Mouse (Mus musculus) liver, postnatal 0 days (tissue): ENCODE data around the gene Fhit. TPM values are rescaled to one million over a fixed set of nuclear protein-coding genes. Genes with fewer than 3 reads are reported as not detected.

ENCODE experiments used
- ATAC-seq: fragments of 200-750 bp; cut with Nextera tagmentation; 2 replicates; pipeline ENCODE4 v1.8.0; 2017; ENCODE audit warnings: mild to moderate bottlenecking, moderate library complexity
- DNase-seq: peaks from one replicate; pipeline ENCODE4 v3.0.0-alpha.2; 2016
- H3K27ac ChIP-seq: fragments of 300-500 bp; sonication (generic); 2 replicates; pipeline ENCODE4 v1.5.1; 2014; ENCODE audit warnings: antibody characterized with exemption, moderate library complexity, mild to moderate bottlenecking, low read depth
- H3K27me3 ChIP-seq: fragments of 300-500 bp; sonication (generic); 2 replicates; pipeline ENCODE4 v1.6.1; 2014; ENCODE audit warnings: low read length, control low read depth, mixed read lengths; ENCODE audit not compliant: insufficient read depth
- H3K36me3 ChIP-seq: fragments of 300-500 bp; sonication (generic); replicated peaks from 2 replicates; pipeline ENCODE4 v1.6.1; 2014; ENCODE audit warnings: mild to moderate bottlenecking, control low read depth, low read length, moderate library complexity, mixed read lengths; ENCODE audit not compliant: insufficient read depth
- H3K4me1 ChIP-seq: fragments of 300-500 bp; sonication (generic); 2 replicates; pipeline ENCODE4 v1.6.1; 2014; ENCODE audit warnings: antibody characterized with exemption, mild to moderate bottlenecking, control low read depth; ENCODE audit not compliant: insufficient read depth
- H3K4me2 ChIP-seq: fragments of 300-500 bp; sonication (generic); 2 replicates; pipeline ENCODE4 v1.6.1; 2014; ENCODE audit warnings: low read depth, mild to moderate bottlenecking, low read length, moderate library complexity, mixed read lengths
- H3K4me3 ChIP-seq: fragments of 300-500 bp; sonication (generic); 2 replicates; pipeline ENCODE4 v1.5.1; 2014; ENCODE audit warnings: low read depth, low read length
- H3K9ac ChIP-seq: fragments of 300-500 bp; sonication (generic); replicated peaks from 2 replicates; pipeline ENCODE4 v1.6.1; 2014; ENCODE audit warnings: mild to moderate bottlenecking, moderate library complexity
- H3K9me3 ChIP-seq: fragments of 300-500 bp; sonication (generic); 2 replicates; pipeline ENCODE4 v1.6.1; 2016; ENCODE audit warnings: mild to moderate bottlenecking, control low read depth, low read length, mixed read lengths
- CTCF ChIP-seq: sonication (generic); IDR thresholded peaks from 2 replicates; pipeline ENCODE4 v1.5.1; 2016; ENCODE audit warnings: antibody characterized with exemption, low read depth
- EP300 ChIP-seq: IDR thresholded peaks from 2 replicates; pipeline ENCODE4 v1.6.1; 2016; ENCODE audit warnings: antibody characterized with exemption, low read depth, mild to moderate bottlenecking
- WGBS: fragments of 180-500 bp; shearing (Covaris S2); extraction: QIAGEN DNeasy Blood & Tissue Kit; methylation state at CpG from one replicate; pipeline ENCODE4 v1.1.7; 2014; ENCODE audit not compliant: insufficient replicate concordance; 5-methylcytosine and 5-hydroxymethylcytosine counted together
- polyA plus RNA-seq: library from polyadenylated mRNA; unstranded; fragments of >200 nt; fragmentation: Nextera tagmentation; extraction: Ambion mirVana; gene quantifications from 2 replicates; pipeline ENCODE4 v1.2.1, GENCODE M21; 2015

Gene Fhit
- polyA plus RNA-seq, 1 experiment from 2014 or later = 8.1 TPM

DNA sequence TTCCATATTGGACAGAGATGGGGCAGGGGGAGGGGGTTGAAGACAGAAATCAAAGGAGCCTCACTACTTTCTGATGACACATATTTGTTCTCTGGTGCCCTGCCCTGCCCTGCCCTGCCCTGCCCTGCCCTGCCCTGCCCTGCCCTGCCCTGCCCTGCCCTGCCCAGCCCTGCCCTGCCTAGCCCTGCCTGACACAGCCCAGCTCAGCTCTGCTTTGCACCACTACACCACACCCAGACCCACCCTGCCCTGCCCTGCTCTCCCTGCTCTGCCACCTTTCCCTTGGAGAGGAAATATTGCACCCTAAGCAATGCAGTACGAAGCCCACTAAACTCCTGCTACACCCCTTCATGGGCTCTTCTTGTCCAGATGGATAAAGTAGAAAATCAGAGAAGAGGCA, 1171.2 kb downstream of the Fhit start:
- 70% methylated on average over 1 of the region's 1 CpGs for WGBS
- no peaks in the 10 kb centered on the region for H3K36me3 ChIP-seq
- no peak for DNase-seq
- no peaks in the 10 kb centered on the region for H3K4me1 ChIP-seq
- no peak for ATAC-seq
- no peaks in the 10 kb centered on the region for H3K27me3 ChIP-seq
- no peak overlapping the region for H3K4me2 ChIP-seq
- TF ChIP-seq EP300 = no peak
- no peak for TF ChIP-seq CTCF
- no peak overlapping the region for H3K9ac ChIP-seq
- H3K9me3 ChIP-seq = no peaks in the 10 kb centered on the region
- no peak overlapping the region for H3K27ac ChIP-seq
- no peak overlapping the region for H3K4me3 ChIP-seq

GRCm38 (mm10) chr14:9976934-9977510, 1184.8 kb downstream of the Fhit start:
- WGBS = 70% methylated on average over 3 of the region's 3 CpGs
- Histone ChIP-seq H3K9me3 (no peaks in the 10 kb centered on the region), H3K9ac (no peak overlapping the region), H3K27ac (no peak overlapping the region), H3K4me2 (no peak overlapping the region), H3K4me1 (no peaks in the 10 kb centered on the region; the same call in 1 of the 2 replicates), H3K36me3 (no peaks in the 10 kb centered on the region), H3K4me3 (no peak overlapping the region), H3K27me3 (no peaks in the 10 kb centered on the region)
- DNase-seq (no peak), ATAC-seq (no peak)
- TF ChIP-seq EP300 (no peak), CTCF (no peak)

- no peak for ATAC-seq
- TF ChIP-seq EP300 = no peak
- TF ChIP-seq CTCF = no peak
- H3K9ac ChIP-seq = no peak overlapping the region
- no peaks in the 10 kb centered on the region for H3K27me3 ChIP-seq
- H3K9me3 ChIP-seq = no peaks in the 10 kb centered on the region
- no peak overlapping the region for H3K4me3 ChIP-seq
- no peaks in the 10 kb centered on the region; the same call in 1 of the 2 replicates for H3K4me1 ChIP-seq
- H3K27ac ChIP-seq = no peak overlapping the region
- no peaks in the 10 kb centered on the region for H3K36me3 ChIP-seq
- H3K4me2 ChIP-seq = no peak overlapping the region
- no peak for DNase-seq
- WGBS = 69% methylated on average over 3 of the region's 3 CpGs
Measured at GRCm38 (mm10) chr14:9974402-9974801, 1187.4 kb downstream of the Fhit start.

DNA sequence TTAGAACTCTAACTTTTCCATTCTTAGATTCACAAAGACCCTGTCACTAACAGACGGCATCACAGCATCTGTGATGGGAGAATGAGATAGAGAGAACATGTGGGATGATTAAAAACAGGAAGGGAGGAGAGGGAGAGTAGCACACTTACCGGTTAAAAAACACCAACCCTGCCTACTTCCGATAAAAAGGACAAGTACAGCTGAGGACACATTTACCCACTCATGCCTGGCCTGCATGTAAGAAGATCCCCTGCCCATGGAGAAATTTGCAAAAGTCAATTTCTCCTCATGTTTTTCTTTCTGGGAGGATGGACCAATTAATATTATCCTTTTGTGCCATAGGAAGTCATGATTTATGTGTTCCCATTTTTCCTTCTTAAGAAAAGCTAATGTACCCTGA, 1198.0 kb downstream of the Fhit start:
- no peak for DNase-seq

DNA sequence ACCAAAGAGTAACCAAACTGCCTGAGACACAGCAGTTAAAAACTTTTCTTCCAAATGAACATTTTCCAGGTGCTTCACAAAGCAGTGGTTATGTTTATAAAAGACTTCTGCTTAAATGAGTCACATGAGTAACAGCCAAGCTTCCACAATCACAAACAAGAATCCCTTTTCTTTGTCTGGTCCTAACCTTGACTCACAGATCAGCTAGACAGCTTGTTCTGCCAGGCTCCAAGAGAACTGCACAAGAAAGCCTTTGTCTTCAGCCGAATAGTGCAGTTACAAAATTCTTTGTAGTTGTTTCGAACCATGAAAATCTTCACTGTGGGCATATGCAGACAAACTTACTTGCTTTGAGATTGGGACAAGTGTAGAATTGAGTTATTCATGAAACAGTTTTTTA, 1201.4 kb downstream of the Fhit start:
- Histone ChIP-seq H3K4me1 (no peaks in the 10 kb centered on the region), H3K36me3 (no peaks in the 10 kb centered on the region), H3K4me3 (no peak overlapping the region), H3K27me3 (no peaks in the 10 kb centered on the region), H3K9me3 (no peaks in the 10 kb centered on the region), H3K9ac (no peak overlapping the region), H3K27ac (no peak overlapping the region), H3K4me2 (no peak overlapping the region)
- WGBS = 71% methylated on average over 2 of the region's 2 CpGs
- no peak for TF ChIP-seq EP300
- TF ChIP-seq CTCF = no peak
- DNase-seq (no peak), ATAC-seq (no peak)

More for the DNA sequence above, 1198.0 kb downstream of the Fhit start:
- Histone ChIP-seq H3K36me3 (no peaks in the 10 kb centered on the region), H3K9ac (no peak overlapping the region), H3K4me3 (no peak overlapping the region), H3K27ac (no peak overlapping the region), H3K9me3 (no peaks in the 10 kb centered on the region), H3K4me1 (no peaks in the 10 kb centered on the region), H3K27me3 (no peaks in the 10 kb centered on the region), H3K4me2 (no peak overlapping the region)
- WGBS = 70% methylated on average over 3 of the region's 3 CpGs
- ATAC-seq = no peak
- TF ChIP-seq CTCF = no peak
- no peak for TF ChIP-seq EP300

- no peak for DNase-seq
- H3K4me3 ChIP-seq = no peak overlapping the region
- H3K27me3 ChIP-seq = no peaks in the 10 kb centered on the region
- ATAC-seq = no peak
- no peaks in the 10 kb centered on the region for H3K9me3 ChIP-seq
- TF ChIP-seq EP300 = no peak
- TF ChIP-seq CTCF = no peak
- no peak overlapping the region for H3K4me2 ChIP-seq
- H3K9ac ChIP-seq = no peak overlapping the region
- no peaks in the 10 kb centered on the region for H3K4me1 ChIP-seq
- no peaks in the 10 kb centered on the region for H3K36me3 ChIP-seq
- WGBS = 82% methylated on average over 2 of the region's 2 CpGs
- H3K27ac ChIP-seq = no peak overlapping the region
Measured at GRCm38 (mm10) chr14:9899494-9899893, 1262.3 kb downstream of the Fhit start.

- Histone ChIP-seq H3K4me3 (no peak overlapping the region), H3K9ac (no peak overlapping the region), H3K9me3 (no peaks in the 10 kb centered on the region), H3K4me2 (no peak overlapping the region), H3K27me3 (no peaks in the 10 kb centered on the region), H3K27ac (no peak overlapping the region), H3K4me1 (no peaks in the 10 kb centered on the region), H3K36me3 (no peaks in the 10 kb centered on the region)
- WGBS = 80% methylated on average over 1 of the region's 1 CpGs
- no peak for DNase-seq
- ATAC-seq = no peak
- TF ChIP-seq EP300 = no peak
- TF ChIP-seq CTCF = no peak
Measured at GRCm38 (mm10) chr14:9896556-9896955, 1265.3 kb downstream of the Fhit start.
